Mouse (Mus musculus) limb, embryonic 11.5 days (tissue): ENCODE measurements around the gene St6galnac3. TPM values are rescaled to one million over a fixed set of nuclear protein-coding genes. Genes with fewer than 3 reads are reported as not detected.

ENCODE experiments used
- ATAC-seq: fragments of 200-750 bp; cut with Nextera tagmentation; 2 replicates; pipeline ENCODE4 v1.8.0; 2017; ENCODE audit warnings: low read depth; ENCODE audit not compliant: insufficient number of reproducible peaks, low FRiP score, low TSS enrichment
- DNase-seq: peaks from one replicate; pipeline ENCODE4 v3.0.0-alpha.2; 2015; ENCODE audit warnings: low spot score
- H3K27ac ChIP-seq: fragments of 300-500 bp; sonication (generic); replicated peaks from 2 replicates; pipeline ENCODE4 v1.5.1; 2014; ENCODE audit warnings: low read depth, mild to moderate bottlenecking, low read length
- H3K27me3 ChIP-seq: fragments of 300-500 bp; sonication (generic); 2 replicates; pipeline ENCODE4 v1.6.1; 2014; ENCODE audit warnings: mild to moderate bottlenecking, low read length, mixed read lengths; ENCODE audit not compliant: control insufficient read depth, insufficient read depth
- H3K36me3 ChIP-seq: fragments of 300-500 bp; sonication (generic); 2 replicates; pipeline ENCODE4 v1.6.1; 2014; ENCODE audit warnings: mild to moderate bottlenecking, low read length, moderate library complexity, mixed read lengths; ENCODE audit not compliant: control insufficient read depth, insufficient read depth
- H3K4me1 ChIP-seq: fragments of 300-500 bp; sonication (generic); 2 replicates; pipeline ENCODE4 v1.6.1; 2014; ENCODE audit warnings: low read length, mixed read lengths; ENCODE audit not compliant: control insufficient read depth, insufficient read depth
- H3K4me2 ChIP-seq: fragments of 300-500 bp; sonication (generic); 2 replicates; pipeline ENCODE4 v1.6.1; 2014; ENCODE audit warnings: low read depth, mild to moderate bottlenecking, moderate library complexity; ENCODE audit not compliant: severe bottlenecking
- H3K4me3 ChIP-seq: fragments of 300-500 bp; sonication (generic); 2 replicates; pipeline ENCODE4 v1.5.1; 2014; ENCODE audit warnings: low read depth, low read length
- H3K9ac ChIP-seq: fragments of 300-500 bp; sonication (generic); 2 replicates; pipeline ENCODE4 v1.6.1; 2014; ENCODE audit warnings: mild to moderate bottlenecking, low read length
- H3K9me3 ChIP-seq: fragments of 300-500 bp; sonication (generic); 2 replicates; pipeline ENCODE4 v1.6.1; 2016; ENCODE audit warnings: low read length; ENCODE audit not compliant: control insufficient read depth
- WGBS: fragments of 180-500 bp; shearing (Covaris S2); extraction: QIAGEN DNeasy Blood & Tissue Kit; methylation state at CpG from one replicate; pipeline ENCODE4 v1.1.7; 2014; 5-methylcytosine and 5-hydroxymethylcytosine counted together
- polyA plus RNA-seq: library from polyadenylated mRNA; unstranded; fragments of >200 nt; fragmentation: Nextera tagmentation; extraction: Ambion mirVana; gene quantifications from 2 replicates; pipeline ENCODE4 v1.2.1, GENCODE M21; 2014

St6galnac3 gene
- polyA plus RNA-seq, 1 experiment from 2014 or later = 51.2 TPM

DNA sequence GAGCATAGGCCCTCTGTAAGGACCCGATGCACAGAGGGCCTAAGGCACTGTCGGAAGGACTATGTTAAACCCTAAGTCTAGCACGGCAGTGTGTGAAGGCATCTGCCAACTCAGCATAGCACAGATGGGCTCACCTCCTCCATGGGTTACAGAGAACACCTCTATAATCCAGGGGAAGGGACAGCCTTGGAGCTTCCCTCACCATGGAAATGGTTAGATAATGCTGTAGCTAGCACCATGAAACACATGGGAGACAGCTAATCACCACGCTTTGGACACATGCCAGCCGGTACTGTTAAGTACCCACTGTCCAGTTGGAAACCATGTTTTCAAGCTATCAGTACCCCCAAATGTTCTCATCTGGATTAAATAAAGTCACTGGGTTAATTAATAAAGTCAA, 60.3 kb downstream of the St6galnac3 start:
- H3K9me3 ChIP-seq = no peaks in the 10 kb centered on the region
- WGBS = 93% methylated on average over 5 of the region's 5 CpGs
- H3K9ac ChIP-seq = no peak overlapping the region
- H3K4me2 ChIP-seq = no peak overlapping the region
- no peak overlapping the region for H3K4me3 ChIP-seq
- no peak overlapping the region for H3K27ac ChIP-seq
- no peak for DNase-seq
- H3K4me1 ChIP-seq = peaks cover 3% of the 10 kb centered on the region; the same call in 1 of the 2 replicates
- no peaks in the 10 kb centered on the region for H3K27me3 ChIP-seq
- H3K36me3 ChIP-seq = no peaks in the 10 kb centered on the region
- no peak for ATAC-seq

DNA sequence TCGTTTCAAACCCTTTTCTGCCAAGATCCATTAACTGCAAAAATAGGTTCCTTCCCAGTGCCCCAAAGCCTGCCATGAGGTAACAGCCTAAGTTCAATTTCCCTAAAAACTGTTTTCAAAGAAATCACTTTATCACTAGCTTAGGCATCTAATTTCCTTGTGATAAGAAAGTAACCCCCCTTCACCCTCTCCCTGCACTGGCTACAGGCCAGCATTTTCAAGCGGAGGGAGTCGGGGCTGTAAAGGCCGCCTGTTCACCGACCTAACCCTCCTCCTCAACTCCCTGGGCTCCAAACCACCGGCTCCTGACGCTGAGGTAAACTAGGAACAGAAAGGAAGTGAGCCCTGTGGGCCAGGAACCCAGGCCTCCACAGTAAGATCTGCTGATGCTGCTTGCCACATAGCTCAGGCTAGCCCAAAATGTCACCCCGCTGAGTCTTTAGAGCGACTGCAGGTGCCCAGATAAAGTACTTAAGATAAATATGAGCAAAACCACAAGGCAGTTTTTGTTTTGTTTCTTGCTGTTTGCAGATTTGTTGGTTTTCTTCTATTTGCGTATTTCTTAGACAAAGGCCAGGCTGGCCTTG, 61.0 kb downstream of the St6galnac3 start:
- Histone ChIP-seq H3K9ac (no peak overlapping the region), H3K36me3 (no peaks in the 10 kb centered on the region), H3K27ac (no peak overlapping the region), H3K27me3 (no peaks in the 10 kb centered on the region), H3K4me3 (no peak overlapping the region), H3K4me1 (peaks cover 3% of the 10 kb centered on the region; the same call in 1 of the 2 replicates), H3K4me2 (no peak overlapping the region), H3K9me3 (no peaks in the 10 kb centered on the region)
- DNase-seq = no peak
- WGBS = 68% methylated on average over 10 of the region's 10 CpGs
- no peak for ATAC-seq

- Histone ChIP-seq H3K9me3 (no peaks in the 10 kb centered on the region), H3K36me3 (no peaks in the 10 kb centered on the region), H3K9ac (0 out of 2 replicates have a peak overlapping the region, but pooled peaks have one; percentile 17), H3K4me3 (no peak overlapping the region), H3K4me2 (no peak overlapping the region), H3K4me1 (peaks cover 3% of the 10 kb centered on the region; the same call in 1 of the 2 replicates), H3K27ac (no peak overlapping the region), H3K27me3 (no peaks in the 10 kb centered on the region)
- no peak for DNase-seq
- WGBS = 82% methylated on average over 9 of the region's 9 CpGs
- ATAC-seq = no peak
These were observed 62.2 kb downstream of the St6galnac3 start for GRCm38 (mm10) chr3:153662796-153663195.

GRCm38 (mm10) chr3:153661927-153662326, 63.0 kb downstream of the St6galnac3 start:
- Histone ChIP-seq H3K9ac (no peak overlapping the region), H3K36me3 (no peaks in the 10 kb centered on the region), H3K27me3 (no peaks in the 10 kb centered on the region), H3K27ac (no peak overlapping the region), H3K4me1 (peaks cover 3% of the 10 kb centered on the region; the same call in 1 of the 2 replicates), H3K9me3 (no peaks in the 10 kb centered on the region), H3K4me2 (no peak overlapping the region), H3K4me3 (no peak overlapping the region)
- no peak for ATAC-seq
- WGBS = 83% methylated on average over 7 of the region's 7 CpGs
- no peak for DNase-seq

DNA sequence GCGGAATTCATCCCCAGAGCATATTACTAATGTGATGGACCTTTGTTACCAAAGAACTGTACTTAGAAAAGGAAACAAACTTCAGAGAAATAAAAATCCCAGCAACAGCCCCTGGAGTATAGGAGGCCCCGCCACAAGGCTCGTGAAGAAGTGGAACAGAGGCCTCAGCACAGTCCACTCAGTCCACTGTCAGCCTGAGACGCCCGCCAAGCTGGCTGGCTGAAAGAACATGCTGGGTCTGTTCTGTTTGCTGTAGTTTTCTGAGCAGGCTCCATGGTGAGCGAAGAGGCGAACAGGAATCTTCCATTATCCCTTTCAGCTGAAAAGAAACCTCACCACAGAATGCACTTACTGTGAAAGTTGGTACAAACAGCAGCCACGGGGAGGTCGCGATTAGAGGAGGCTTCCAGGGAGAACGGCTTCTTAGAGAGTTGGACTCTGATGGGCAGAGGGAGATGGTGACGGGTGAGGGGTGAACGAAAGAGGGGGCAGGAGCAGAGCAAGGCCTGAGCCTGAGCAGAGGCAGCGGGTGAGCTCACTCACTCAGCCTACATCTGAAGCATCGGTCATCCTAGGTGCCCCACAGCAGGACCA, 65.3 kb downstream of the St6galnac3 start:
- no peak overlapping the region for H3K4me3 ChIP-seq
- no peak overlapping the region for H3K4me2 ChIP-seq
- no peak for ATAC-seq
- no peak overlapping the region for H3K9ac ChIP-seq
- no peak for DNase-seq
- 90% methylated on average over 15 of the region's 15 CpGs for WGBS
- peaks cover 3% of the 10 kb centered on the region; the same call in 1 of the 2 replicates for H3K4me1 ChIP-seq
- no peaks in the 10 kb centered on the region for H3K27me3 ChIP-seq
- no peaks in the 10 kb centered on the region for H3K36me3 ChIP-seq
- no peaks in the 10 kb centered on the region for H3K9me3 ChIP-seq
- no peak overlapping the region for H3K27ac ChIP-seq

GRCm38 (mm10) chr3:153658051-153658777, 66.8 kb downstream of the St6galnac3 start:
- Histone ChIP-seq H3K27ac (no peak overlapping the region), H3K27me3 (no peaks in the 10 kb centered on the region), H3K4me1 (peaks cover 3% of the 10 kb centered on the region; the same call in 1 of the 2 replicates), H3K9ac (no peak overlapping the region), H3K4me2 (no peak overlapping the region), H3K36me3 (no peaks in the 10 kb centered on the region), H3K4me3 (no peak overlapping the region), H3K9me3 (no peaks in the 10 kb centered on the region)
- ATAC-seq (no peak), DNase-seq (peak; percentile 67)
- WGBS = 74% methylated on average over 22 of the region's 22 CpGs

DNA sequence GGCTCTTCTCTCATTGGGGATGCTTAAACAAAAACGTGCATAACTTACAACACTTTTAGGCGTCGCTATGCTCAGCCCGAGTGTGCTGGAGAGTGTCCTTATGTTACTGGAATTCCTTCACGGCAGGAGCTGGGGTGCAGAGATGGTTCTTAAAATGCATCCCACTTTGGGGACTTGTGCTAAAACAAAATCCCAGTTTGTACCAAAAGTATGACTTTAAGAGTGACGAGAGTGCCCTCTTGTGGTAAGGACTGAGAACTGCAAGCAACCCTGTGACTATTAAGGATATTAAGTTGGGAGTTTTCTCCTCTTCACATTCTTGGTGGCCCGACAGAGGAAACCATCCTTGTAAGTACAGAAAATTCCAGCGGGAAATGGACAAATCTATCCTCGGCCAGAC, 69.9 kb downstream of the St6galnac3 start:
- Histone ChIP-seq H3K36me3 (no peaks in the 10 kb centered on the region), H3K4me1 (peaks cover 5% of the 10 kb centered on the region; the same call in 1 of the 2 replicates), H3K27me3 (no peaks in the 10 kb centered on the region), H3K4me2 (no peak overlapping the region), H3K27ac (no peak overlapping the region), H3K9me3 (no peaks in the 10 kb centered on the region), H3K9ac (no peak overlapping the region), H3K4me3 (no peak overlapping the region)
- peak; percentile 82 for DNase-seq
- 37% methylated on average over 9 of the region's 9 CpGs for WGBS
- no peak for ATAC-seq

GRCm38 (mm10) chr3:153652850-153653249, 72.1 kb downstream of the St6galnac3 start:
- Histone ChIP-seq H3K9ac (no peak overlapping the region), H3K36me3 (no peaks in the 10 kb centered on the region), H3K4me2 (no peak overlapping the region), H3K9me3 (no peaks in the 10 kb centered on the region), H3K27me3 (no peaks in the 10 kb centered on the region), H3K4me3 (no peak overlapping the region), H3K27ac (no peak overlapping the region), H3K4me1 (peaks cover 5% of the 10 kb centered on the region; the same call in 1 of the 2 replicates)
- 77% methylated on average over 3 of the region's 3 CpGs for WGBS
- no peak for ATAC-seq
- DNase-seq = no peak
